Mouse (Mus musculus) bone marrow macrophage, adult 2 months (primary cell): ENCODE results near the gene Galnt11.

Experiments
- CTCF ChIP-seq: IDR thresholded peaks from 2 replicates; pipeline ENCODE4 v1.5.1; 2012; ENCODE audit warnings: low read depth, mild to moderate bottlenecking, low read length, moderate library complexity
- POLR2A ChIP-seq: IDR thresholded peaks from 2 replicates; pipeline ENCODE4 v1.6.1; 2012; ENCODE audit warnings: mild to moderate bottlenecking, low read depth, low read length, borderline replicate concordance

DNA sequence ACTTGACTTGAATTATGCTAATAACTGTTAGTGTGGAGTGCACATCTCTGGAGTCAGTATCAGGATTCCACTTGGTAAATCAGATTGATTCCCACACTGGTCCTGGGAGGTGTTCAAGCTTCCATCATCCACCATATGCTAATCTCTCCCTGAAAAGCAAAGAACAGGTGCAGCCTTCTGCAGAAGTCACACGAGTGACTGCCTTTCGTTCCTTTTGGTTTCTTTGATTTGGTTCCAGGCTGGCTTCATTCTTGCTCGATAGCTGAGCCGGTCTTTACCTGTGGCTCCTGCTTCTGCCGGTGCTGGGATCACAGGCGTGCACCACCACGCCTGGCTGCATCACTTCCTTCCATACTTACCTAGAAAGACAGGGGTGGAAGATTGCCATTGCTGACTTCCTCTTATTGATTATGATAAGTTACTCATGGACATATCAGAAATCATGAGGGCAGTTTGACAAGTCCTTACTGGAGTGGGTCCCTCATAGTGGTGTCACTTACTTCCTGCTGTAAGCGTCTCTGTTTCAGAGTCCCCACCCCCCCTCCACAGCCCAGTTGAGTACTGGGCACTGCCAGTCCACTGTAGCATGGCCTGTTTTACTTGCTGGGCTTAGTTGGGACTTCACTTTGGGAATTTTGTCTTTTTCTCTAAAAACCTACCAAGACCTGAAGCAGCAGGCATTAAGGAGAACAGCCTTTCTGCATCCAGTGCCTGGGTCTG is 31.3 kb downstream of the Galnt11 start:
- no peak for TF ChIP-seq CTCF
- TF ChIP-seq POLR2A, result no peak
